Mouse (Mus musculus) spleen, adult 2 months (tissue): ENCODE measurements around the gene F11r.

Source experiments
- CTCF ChIP-seq: fragments of 200-500 bp; IDR thresholded peaks from 2 replicates; pipeline ENCODE4 v1.5.1; 2011; ENCODE audit warnings: mild to moderate bottlenecking, inconsistent platforms; ENCODE audit not compliant: insufficient read depth, insufficient read length, insufficient replicate concordance; ENCODE audit errors: extremely low read depth
- POLR2A ChIP-seq: fragments of 200-500 bp; IDR thresholded peaks from 2 replicates; pipeline ENCODE4 v1.6.1; 2011; ENCODE audit warnings: low read depth, low read length, inconsistent platforms

DNA sequence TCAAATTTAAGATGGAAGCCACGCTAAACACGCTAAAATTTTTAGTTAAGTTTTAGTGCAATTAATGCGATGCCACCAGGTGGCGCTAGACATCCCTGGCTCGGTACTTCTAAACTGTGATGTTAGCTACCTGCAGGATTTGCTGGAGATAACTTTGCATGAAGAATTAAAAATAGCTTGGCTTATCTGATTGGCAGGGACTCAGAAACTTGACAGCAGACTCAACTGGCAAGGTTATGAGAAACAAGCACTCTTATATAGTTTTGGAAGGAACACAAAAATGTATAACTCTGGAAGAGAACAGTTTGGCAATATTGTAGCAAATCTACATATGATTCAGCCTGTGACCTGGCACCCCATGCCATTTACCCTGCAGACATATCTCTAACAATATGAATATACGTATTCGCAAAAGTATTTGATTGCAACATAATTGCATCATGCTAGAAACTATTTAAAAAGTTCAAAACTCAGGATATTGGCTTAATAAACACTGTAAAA is 33.1 kb downstream of the F11r start:
- TF ChIP-seq CTCF (peak; percentile 44; the same call in 1 of the 2 replicates), POLR2A (no peak)
